Mouse (Mus musculus) midbrain, embryonic 16.5 days (tissue): ENCODE results near the gene Sclt1. TPM values are rescaled to one million over a fixed set of nuclear protein-coding genes. Genes with fewer than 3 reads are reported as not detected.
A peak's percentile ranks its signal among the peaks of the same experiment; 100 is the strongest.

Source experiments
- ATAC-seq: fragments of 200-750 bp; cut with Nextera tagmentation; 2 replicates; pipeline ENCODE4 v1.8.0; 2017; ENCODE audit warnings: moderate TSS enrichment
- H3K27ac ChIP-seq: fragments of 300-500 bp; sonication (generic); 2 replicates; pipeline ENCODE4 v1.5.1; 2014; ENCODE audit warnings: mild to moderate bottlenecking, low read length, mixed read lengths
- H3K27me3 ChIP-seq: fragments of 300-500 bp; sonication (generic); 2 replicates; pipeline ENCODE4 v1.6.1; 2014; ENCODE audit warnings: low read depth, low read length, mixed read lengths; ENCODE audit not compliant: control insufficient read depth, insufficient read depth
- H3K36me3 ChIP-seq: fragments of 300-500 bp; sonication (generic); 2 replicates; pipeline ENCODE4 v1.6.1; 2014; ENCODE audit warnings: mild to moderate bottlenecking, low read length, moderate library complexity, mixed read lengths; ENCODE audit not compliant: control insufficient read depth, insufficient read depth
- H3K4me1 ChIP-seq: fragments of 300-500 bp; sonication (generic); 2 replicates; pipeline ENCODE4 v1.6.1; 2014; ENCODE audit warnings: mild to moderate bottlenecking, low read length, mixed read lengths; ENCODE audit not compliant: control insufficient read depth, insufficient read depth
- H3K4me2 ChIP-seq: fragments of 300-500 bp; sonication (generic); 2 replicates; pipeline ENCODE4 v1.6.1; 2014; ENCODE audit warnings: mild to moderate bottlenecking, low read length, mixed read lengths
- H3K4me3 ChIP-seq: fragments of 300-500 bp; sonication (generic); 2 replicates; pipeline ENCODE4 v1.5.1; 2014; ENCODE audit warnings: low read depth, mild to moderate bottlenecking, low read length, moderate library complexity, mixed read lengths
- H3K9ac ChIP-seq: fragments of 300-500 bp; sonication (generic); 2 replicates; pipeline ENCODE4 v1.6.1; 2014; ENCODE audit warnings: low read depth, low read length, mixed read lengths
- H3K9me3 ChIP-seq: fragments of 300-500 bp; sonication (generic); replicated peaks from 2 replicates; pipeline ENCODE4 v1.6.1; 2014; ENCODE audit warnings: mild to moderate bottlenecking, low read length, mixed read lengths; ENCODE audit not compliant: control insufficient read depth, poor library complexity, severe bottlenecking
- WGBS: fragments of 180-500 bp; shearing (Covaris S2); extraction: QIAGEN DNeasy Blood & Tissue Kit; methylation state at CpG from one replicate; pipeline ENCODE4 v1.1.7; 2014; 5-methylcytosine and 5-hydroxymethylcytosine counted together
- polyA plus RNA-seq: library from polyadenylated mRNA; unstranded; fragments of >200 nt; fragmentation: Nextera tagmentation; extraction: Ambion mirVana; gene quantifications from 2 replicates; pipeline ENCODE4 v1.2.1, GENCODE M21; 2015

Gene Sclt1
- polyA plus RNA-seq, 1 experiment from 2014 or later = 17.1 TPM

DNA sequence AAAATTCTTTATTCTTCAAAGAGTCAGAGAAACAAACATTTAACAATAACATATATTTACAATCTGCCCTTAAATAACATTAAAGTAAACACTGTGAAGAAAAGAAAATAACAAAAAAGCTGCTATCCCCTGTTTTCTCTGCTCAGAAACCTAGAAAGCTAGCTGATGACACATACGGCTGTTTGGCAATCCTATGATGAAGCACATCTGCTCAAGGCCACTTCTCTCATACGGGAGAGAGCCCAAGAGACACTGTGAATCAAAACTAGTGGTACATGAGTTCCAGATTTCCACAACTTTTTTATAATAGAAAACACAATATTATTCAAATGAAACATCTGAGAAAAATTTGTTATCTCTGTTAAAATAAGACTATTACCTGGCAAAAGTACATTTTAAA, 55.9 kb downstream of the Sclt1 start:
- no peak overlapping the region for H3K4me2 ChIP-seq
- no peak overlapping the region for H3K27ac ChIP-seq
- H3K4me3 ChIP-seq = no peak overlapping the region
- H3K4me1 ChIP-seq = no peaks in the 10 kb centered on the region
- no peaks in the 10 kb centered on the region for H3K27me3 ChIP-seq
- no peak for ATAC-seq
- peaks cover 3% of the 10 kb centered on the region; the same call in 1 of the 2 replicates for H3K36me3 ChIP-seq
- H3K9me3 ChIP-seq = no peaks in the 10 kb centered on the region
- WGBS = 95% methylated on average over 2 of the region's 2 CpGs
- H3K9ac ChIP-seq = no peak overlapping the region

- H3K27me3 ChIP-seq = no peaks in the 10 kb centered on the region
- H3K27ac ChIP-seq = no peak overlapping the region
Observed at GRCm38 (mm10) chr3:41682084-41682483, 60.2 kb downstream of the Sclt1 start.

DNA sequence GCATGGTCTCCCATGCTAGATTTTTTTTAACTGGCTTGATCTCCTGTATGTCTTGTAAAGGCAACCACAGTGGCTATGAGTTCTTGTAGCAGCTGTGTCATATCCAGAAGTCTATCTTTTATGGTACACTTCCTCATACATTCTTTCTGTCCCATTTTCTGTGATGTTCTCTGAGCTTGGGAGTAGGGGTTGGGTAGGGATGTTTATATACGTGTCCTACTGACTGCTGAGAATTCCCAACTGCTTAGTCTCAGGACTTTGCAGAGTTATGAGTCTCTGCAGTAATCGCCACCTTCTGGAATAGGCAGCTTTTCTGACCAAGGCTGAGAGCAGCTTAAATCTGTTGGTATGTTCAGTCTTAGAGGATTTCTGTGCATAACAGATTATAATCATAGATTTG, 65.7 kb downstream of the Sclt1 start:
- Histone ChIP-seq H3K4me2 (no peak overlapping the region), H3K9ac (no peak overlapping the region), H3K36me3 (peaks cover 9% of the 10 kb centered on the region; the same call in 1 of the 2 replicates), H3K9me3 (no peaks in the 10 kb centered on the region), H3K27me3 (no peaks in the 10 kb centered on the region), H3K4me3 (no peak overlapping the region), H3K27ac (no peak overlapping the region), H3K4me1 (no peaks in the 10 kb centered on the region)
- no peak for ATAC-seq
- 88% methylated on average over 2 of the region's 2 CpGs for WGBS

More at GRCm38 (mm10) chr3:41682084-41682483, 60.2 kb downstream of the Sclt1 start:
- H3K4me3 ChIP-seq = no peak overlapping the region
- no peaks in the 10 kb centered on the region for H3K4me1 ChIP-seq
- peaks cover 3% of the 10 kb centered on the region; the same call in 1 of the 2 replicates for H3K36me3 ChIP-seq
- ATAC-seq = no peak
- WGBS = 91% methylated on average over 4 of the region's 4 CpGs
- no peak overlapping the region for H3K9ac ChIP-seq
- no peak overlapping the region for H3K4me2 ChIP-seq
- H3K9me3 ChIP-seq = no peaks in the 10 kb centered on the region

DNA sequence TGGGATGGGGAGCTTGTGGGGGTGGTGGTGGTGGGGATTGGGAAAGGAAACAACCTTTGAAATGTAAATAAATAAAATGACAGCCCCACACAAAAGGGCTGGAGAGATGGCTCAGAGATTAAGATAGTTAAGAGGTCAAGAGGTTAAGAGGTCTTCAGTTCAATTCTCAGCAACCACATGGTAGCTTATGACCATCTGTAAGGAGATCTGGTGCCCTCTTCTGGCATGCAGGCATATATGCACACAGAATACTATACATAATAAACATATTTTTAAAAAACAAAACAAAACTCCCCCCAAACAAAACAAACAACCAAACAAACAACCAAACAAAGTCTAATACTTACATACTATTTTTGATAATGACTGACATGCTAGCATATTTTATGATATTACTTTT, 67.5 kb downstream of the Sclt1 start:
- Histone ChIP-seq H3K4me2 (no peak overlapping the region), H3K27me3 (no peaks in the 10 kb centered on the region), H3K9me3 (no peaks in the 10 kb centered on the region), H3K9ac (no peak overlapping the region), H3K4me3 (no peak overlapping the region), H3K4me1 (no peaks in the 10 kb centered on the region), H3K27ac (no peak overlapping the region), H3K36me3 (peaks cover 6% of the 10 kb centered on the region; the same call in 1 of the 2 replicates)
- ATAC-seq = no peak

DNA sequence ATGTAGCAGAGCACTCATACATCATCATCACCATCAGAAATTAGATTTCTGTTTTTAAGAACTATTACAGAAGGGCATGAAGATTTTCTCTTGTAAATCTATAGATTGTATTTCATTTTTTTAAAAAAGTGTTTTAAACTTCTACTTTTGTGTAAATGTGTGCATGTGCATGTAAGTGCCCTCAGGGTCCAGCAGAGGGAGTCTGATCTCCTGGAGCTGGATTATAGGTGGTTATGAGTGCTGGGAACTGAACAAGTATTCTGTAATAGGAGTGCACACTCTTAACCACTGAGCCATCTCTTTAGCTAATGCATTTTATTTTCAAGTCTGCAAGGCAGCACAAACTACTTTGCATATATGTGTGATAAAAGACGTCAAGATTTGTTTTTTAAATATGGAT, 86.7 kb downstream of the Sclt1 start:
- H3K4me3 ChIP-seq = no peak overlapping the region
- H3K4me1 ChIP-seq = no peaks in the 10 kb centered on the region
- no peak overlapping the region for H3K27ac ChIP-seq
- 90% methylated on average over 1 of the region's 1 CpGs for WGBS
- H3K9ac ChIP-seq = no peak overlapping the region
- H3K4me2 ChIP-seq = no peak overlapping the region
- no peaks in the 10 kb centered on the region for H3K27me3 ChIP-seq
- no peak for ATAC-seq
- peaks cover 7% of the 10 kb centered on the region for H3K36me3 ChIP-seq
- no peaks in the 10 kb centered on the region for H3K9me3 ChIP-seq

- WGBS = 83% methylated on average over 7 of the region's 7 CpGs
- no peaks in the 10 kb centered on the region for H3K36me3 ChIP-seq
- H3K27me3 ChIP-seq = no peaks in the 10 kb centered on the region
- no peak for ATAC-seq
- no peak overlapping the region for H3K9ac ChIP-seq
- H3K4me2 ChIP-seq = no peak overlapping the region
- no peaks in the 10 kb centered on the region for H3K4me1 ChIP-seq
- no peak overlapping the region for H3K27ac ChIP-seq
- H3K9me3 ChIP-seq = no peaks in the 10 kb centered on the region
- H3K4me3 ChIP-seq = no peak overlapping the region
Observed at GRCm38 (mm10) chr3:41620971-41621370, 121.3 kb downstream of the Sclt1 start.

- Histone ChIP-seq H3K4me3 (no peak overlapping the region), H3K36me3 (peaks cover 4% of the 10 kb centered on the region; the same call in 1 of the 2 replicates), H3K4me1 (no peaks in the 10 kb centered on the region), H3K9ac (no peak overlapping the region), H3K27ac (no peak overlapping the region), H3K9me3 (no peaks in the 10 kb centered on the region), H3K4me2 (no peak overlapping the region), H3K27me3 (no peaks in the 10 kb centered on the region)
- peak; percentile 58; the same call in 1 of the 2 replicates for ATAC-seq
- WGBS = 81% methylated on average over 3 of the region's 3 CpGs
Observed at GRCm38 (mm10) chr3:41618488-41618887, 123.8 kb downstream of the Sclt1 start.

- Histone ChIP-seq H3K9me3 (no peaks in the 10 kb centered on the region), H3K4me2 (no peak overlapping the region), H3K4me3 (no peak overlapping the region), H3K36me3 (peaks cover 4% of the 10 kb centered on the region; the same call in 1 of the 2 replicates), H3K4me1 (no peaks in the 10 kb centered on the region), H3K27me3 (no peaks in the 10 kb centered on the region), H3K27ac (no peak overlapping the region), H3K9ac (no peak overlapping the region)
- no peak for ATAC-seq
- WGBS = 67% methylated on average over 3 of the region's 3 CpGs
Observed at GRCm38 (mm10) chr3:41618036-41618435, 124.3 kb downstream of the Sclt1 start.

DNA sequence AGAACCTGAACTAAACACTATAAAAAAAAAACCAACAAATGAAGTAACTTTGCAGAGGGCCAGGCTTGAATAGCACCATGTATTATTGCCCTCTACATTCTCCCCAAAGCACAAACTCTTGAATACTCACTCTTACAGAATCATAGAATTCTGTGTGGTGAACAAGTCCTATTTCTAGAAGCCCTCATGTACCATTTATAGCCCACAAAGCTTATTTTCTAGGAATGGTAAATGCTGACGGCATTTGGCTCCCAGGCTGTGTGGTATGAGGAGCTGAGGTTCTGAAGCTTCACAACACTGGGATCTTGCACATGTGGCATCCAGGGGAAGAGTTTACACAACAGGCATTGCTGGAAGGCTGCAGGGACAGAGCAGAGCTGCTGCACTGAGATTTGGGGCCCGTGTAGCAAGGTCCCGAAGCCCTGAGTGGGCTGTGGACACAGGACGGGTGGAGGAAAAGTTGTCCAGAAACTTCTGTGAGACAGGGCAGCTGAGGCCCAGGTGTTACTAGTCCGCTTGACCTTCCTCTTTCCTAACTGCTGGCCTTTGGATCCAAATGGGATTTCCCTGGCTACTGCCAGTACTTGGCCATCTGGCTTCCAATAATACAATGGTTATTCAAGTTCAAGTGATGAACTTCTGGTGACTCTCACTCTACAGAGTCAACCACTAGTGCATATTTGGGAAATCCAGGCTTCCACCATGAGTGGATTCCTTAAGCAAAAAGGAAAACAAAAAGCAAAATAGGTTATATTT, 127.9 kb downstream of the Sclt1 start:
- no peak overlapping the region for H3K27ac ChIP-seq
- no peak for ATAC-seq
- no peaks in the 10 kb centered on the region for H3K9me3 ChIP-seq
- no peak overlapping the region for H3K4me2 ChIP-seq
- no peaks in the 10 kb centered on the region for H3K27me3 ChIP-seq
- H3K36me3 ChIP-seq = peaks cover 10% of the 10 kb centered on the region; the same call in 1 of the 2 replicates
- H3K4me1 ChIP-seq = no peaks in the 10 kb centered on the region
- H3K4me3 ChIP-seq = no peak overlapping the region
- WGBS = 97% methylated on average over 5 of the region's 5 CpGs
- H3K9ac ChIP-seq = no peak overlapping the region
